Mouse (Mus musculus): ENCODE data around the gene Srrm4.

The Srrm4 gene

DNA sequence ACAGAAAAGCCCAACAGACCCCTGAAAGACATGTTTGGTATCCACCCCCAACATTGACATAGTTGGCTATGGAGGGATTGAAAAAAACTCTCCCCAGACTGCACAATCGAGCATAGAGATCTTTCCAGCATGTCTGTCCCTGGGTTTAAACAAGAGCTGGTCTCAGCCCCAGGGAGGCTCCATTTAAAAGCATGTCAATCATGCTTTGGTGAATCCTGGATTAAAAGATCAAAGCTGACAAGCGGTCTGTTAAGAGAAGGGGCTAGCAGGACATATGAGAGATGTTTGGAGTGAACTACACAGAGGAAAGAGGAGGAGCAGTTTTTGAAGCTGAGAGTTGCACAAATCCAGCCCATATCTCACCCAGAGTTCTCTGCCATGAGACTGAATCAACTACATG lies 38.5 kb downstream of the Srrm4 start:
- DNase-seq (ENCODE audit: low read depth, low spot score), result no peak

DNA sequence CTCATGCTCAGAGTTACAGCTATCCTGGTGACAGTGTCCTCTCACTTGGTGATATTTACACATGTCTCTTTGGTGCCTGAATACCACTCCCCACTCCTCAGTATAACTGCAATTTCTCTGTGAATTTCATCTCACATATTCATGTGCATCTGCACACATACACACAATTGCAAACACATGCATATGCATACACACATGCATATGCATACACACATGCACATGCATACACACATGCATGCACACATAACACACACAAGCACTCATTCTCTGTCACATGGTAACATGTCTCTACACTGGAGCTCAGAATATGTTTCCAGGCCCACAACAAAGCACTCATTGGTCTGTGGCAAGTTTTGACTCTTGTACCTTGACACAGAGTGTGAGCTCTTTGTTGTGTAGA lies 39.0 kb downstream of the Srrm4 start:
- no peak for DNase-seq (ENCODE audit: low read depth, low spot score)

DNA sequence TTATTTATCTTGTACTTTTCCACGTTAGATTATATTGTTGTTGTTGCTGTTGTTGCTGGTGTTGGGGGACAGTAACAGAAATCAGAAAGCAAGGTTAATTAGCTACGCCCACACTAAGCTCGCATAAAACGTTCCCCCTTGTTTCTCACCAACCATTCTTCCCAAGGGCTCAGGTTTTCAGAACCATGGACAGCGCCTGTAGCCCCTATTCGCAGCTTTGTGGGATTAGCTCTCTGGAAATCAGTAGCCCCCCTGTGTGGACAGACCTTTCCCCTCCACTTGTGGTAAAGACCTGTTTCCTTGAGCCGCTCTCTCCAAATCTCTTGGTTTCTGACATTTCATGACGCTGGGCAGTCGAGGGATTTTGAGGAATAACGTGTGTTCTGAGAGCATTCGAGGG lies 45.9 kb downstream of the Srrm4 start:
- DNase-seq (ENCODE audit: low read depth, low spot score), result no peak

DNA sequence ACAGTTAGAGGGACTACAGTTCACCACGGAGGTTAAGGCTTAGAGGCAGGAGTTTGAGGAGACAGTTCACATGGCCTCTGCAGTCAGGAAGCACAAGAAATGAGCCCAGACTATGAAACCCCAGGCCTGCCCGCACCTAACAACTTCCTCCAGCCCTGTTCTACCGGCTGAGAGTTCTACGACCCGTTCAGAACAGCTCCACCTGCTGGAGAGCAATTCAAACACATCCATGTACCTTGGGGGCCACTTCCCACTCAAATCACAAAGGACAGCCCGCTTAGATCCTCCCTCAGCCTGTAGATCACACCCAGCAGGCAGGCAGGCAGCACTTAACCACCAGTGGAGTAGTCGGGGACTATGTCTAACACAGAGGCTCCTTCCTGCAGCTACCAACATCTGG lies 49.3 kb downstream of the Srrm4 start:
- DNase-seq (ENCODE audit: low read depth, low spot score), result no peak

DNA sequence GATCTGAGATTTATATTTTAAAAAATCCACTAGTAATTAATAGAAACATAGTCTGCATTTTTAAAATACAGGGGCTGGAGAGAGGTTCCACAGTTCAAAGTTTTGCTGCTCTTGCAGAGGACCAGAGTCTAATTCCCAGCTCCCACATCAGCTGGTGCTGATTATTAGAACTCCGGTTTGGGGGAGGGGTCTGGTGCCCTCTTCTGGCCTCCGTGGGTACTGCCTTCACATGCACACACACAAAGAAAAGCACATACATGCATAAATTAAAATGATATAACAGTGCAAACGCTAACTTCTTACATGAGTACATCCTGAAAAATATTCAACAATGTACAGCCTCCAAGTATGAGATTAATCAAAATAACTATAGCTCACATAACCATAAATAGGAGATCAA lies 50.5 kb downstream of the Srrm4 start:
- no peak for DNase-seq (ENCODE audit: low read depth, low spot score)

DNA sequence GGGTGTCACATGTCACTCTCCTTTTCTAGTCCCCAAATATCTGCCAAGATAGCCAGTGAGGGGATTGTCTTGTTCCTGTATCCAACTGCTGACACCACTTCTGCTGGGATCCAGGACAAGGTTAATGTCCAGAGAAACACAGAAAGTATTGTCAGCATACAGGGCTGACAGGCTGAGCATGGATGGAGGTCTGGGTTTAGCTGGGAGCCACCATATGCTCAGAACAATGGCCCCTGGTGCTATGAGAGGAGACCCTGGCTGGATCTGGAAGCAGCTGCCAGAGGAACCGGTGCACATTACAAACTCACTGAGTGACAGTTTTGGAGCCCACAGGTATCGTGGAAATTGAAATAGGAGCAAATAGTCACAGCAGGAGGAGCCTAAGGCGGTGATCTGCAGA lies 52.3 kb downstream of the Srrm4 start:
- DNase-seq (ENCODE audit: low read depth, low spot score), result no peak

DNA sequence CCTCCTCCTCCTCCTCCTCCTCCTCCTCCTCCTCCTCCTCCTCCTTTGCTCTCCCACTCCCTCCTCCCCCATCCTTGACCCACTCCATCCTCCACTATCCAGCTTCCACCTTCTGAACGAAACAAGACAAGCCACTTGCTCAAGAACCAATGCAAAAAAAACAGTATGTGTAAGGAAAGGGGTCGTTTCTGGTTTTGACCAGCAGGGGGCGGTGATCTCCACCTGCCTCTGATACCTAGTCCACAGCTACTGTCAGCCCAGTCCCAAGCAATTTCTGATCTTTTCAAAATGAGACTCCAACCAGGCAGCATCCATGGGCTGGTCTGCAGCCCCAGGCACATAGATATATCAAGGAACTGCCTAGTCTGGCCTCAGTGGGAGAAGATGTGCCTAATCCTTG lies 53.1 kb downstream of the Srrm4 start:
- DNase-seq (ENCODE audit: low read depth, low spot score), result no peak

DNA sequence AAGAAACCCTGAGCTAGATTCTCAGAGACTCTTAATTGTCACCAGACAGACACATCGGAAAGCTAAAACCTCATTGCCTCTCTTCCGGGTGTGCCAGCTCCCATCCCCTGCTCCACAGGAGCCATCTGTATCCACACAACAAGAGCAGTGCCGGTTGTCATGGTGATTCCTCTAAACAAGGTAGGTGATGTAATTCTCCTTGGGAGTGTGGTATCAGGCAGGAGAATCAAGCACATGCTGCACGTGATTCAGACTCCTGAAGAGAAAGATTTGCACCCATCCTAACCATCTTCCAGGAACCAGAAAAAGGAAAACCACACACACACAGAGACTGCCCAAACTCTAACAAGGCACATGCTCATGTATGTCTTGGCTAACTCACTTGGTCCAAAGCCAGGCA lies 65.3 kb downstream of the Srrm4 start:
- DNase-seq (ENCODE audit: low read depth, low spot score), result no peak

DNA sequence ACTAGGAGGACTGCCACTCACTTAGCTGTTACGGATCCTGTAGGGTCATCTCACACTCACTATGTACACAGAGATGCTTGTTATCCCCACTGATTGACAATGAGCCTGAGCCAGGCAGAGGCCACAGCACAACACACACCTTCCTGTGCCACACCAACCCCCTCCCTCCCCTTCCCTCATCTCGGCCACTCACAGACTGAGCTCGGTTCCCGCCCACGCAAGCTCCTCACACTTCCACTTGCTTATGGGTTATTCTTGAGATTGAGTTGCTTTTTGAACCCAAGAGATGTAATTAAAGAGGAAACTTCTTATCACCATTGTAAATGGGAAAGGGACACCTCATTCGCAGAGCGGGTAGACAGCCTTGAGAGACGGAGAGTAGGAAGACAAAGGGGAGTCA lies 66.3 kb downstream of the Srrm4 start:
- DNase-seq (ENCODE audit: low read depth, low spot score), result no peak

DNA sequence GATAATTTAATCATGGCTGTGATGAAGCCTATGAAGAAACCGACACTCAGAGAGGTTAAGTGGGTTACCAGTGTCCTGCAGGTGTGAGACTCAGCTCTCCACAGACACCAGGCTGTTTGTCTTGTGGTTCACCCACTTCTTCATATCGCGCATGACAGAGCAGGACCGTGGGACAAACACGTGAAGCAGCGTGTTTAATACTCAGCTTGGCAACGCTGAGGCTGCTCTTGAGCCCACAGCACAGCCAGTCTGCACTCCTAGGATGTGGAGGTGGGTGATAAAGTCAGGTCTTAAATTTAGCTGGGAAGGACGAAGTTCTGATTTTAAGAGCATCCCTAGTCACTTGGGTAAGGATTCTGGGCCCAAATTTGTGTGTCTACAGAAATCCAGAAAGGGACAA lies 68.1 kb downstream of the Srrm4 start:
- no peak for DNase-seq (ENCODE audit: low read depth, low spot score)

DNA sequence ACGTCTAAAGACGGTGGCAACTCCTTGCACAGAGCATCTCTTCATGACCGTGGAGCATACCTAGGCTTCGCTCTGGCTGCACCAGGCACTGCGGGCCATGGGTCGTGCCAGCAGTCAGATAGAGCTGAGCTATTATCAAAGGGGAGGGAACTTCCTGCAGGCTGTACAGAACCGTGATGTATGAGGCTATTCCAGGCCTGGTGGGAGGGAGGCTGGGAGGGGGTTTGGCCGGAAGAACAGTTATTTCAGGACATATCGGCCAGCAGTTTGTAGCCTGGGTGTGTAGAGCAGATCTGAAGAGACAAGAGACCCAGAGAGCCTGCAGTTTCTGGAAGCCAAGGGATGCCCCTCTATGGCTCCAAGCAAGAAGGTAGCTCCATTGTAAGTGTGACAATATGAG lies 68.5 kb downstream of the Srrm4 start:
- DNase-seq (ENCODE audit: low read depth, low spot score), result no peak

DNA sequence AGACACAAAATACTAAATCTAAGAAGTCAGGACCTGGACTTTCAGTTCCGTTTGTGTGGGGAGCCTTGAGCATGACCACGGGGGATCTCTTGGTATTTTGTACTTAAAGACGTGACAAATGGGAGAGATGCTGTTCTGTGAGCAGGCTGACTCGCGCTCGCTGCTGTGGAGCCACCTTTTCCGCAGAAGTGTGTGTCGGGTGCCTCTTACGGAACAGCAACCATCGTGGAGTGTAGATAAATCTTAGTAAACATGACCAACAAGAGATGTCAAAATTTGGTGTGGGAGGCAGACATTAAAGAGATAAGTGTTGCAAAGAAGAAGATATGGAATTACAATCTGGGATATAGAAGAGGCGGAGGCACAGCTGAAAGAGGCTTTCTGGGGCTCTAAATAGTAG lies 69.3 kb downstream of the Srrm4 start:
- DNase-seq (ENCODE audit: low read depth, low spot score), result no peak

DNA sequence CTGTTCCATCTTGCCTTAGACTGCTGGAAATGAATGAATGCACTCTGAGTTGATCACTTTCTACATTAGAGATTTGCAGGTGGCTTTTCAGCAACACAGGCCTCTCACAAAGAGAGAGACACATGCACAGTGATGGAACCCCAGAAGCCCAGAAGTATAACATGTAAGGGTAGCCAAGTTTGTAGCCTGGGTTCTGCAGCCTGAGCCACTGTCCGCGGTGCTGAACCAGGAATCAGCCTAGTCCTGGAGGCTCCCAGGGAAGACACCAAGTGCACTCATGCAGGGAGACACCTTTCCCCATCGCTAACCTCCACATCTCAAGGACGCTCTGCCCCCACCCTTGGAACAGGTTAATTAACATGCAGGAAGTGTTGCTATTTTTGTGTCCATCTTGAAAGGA lies 73.6 kb downstream of the Srrm4 start:
- no peak for DNase-seq (ENCODE audit: low read depth, low spot score)

DNA sequence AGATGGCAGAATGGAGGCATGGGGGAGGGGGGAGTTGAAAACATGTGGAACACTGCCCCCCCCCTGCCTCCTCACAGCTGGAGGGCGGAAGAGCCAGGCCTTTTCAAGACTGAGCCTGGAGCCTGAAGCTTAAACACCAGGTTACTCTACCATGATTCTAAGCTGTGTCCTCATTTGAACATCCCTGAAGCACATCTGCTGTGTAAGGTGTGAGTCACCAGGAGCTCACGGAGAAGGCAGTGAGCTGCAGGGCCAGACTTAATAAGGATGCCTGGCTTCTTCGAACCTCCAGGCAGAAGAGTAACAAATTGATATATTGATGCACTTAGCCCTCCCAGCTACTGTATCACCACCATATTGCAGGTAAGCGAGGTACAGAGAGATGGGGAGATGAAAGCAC lies 79.5 kb downstream of the Srrm4 start:
- DNase-seq (ENCODE audit: low read depth, low spot score), result no peak

DNA sequence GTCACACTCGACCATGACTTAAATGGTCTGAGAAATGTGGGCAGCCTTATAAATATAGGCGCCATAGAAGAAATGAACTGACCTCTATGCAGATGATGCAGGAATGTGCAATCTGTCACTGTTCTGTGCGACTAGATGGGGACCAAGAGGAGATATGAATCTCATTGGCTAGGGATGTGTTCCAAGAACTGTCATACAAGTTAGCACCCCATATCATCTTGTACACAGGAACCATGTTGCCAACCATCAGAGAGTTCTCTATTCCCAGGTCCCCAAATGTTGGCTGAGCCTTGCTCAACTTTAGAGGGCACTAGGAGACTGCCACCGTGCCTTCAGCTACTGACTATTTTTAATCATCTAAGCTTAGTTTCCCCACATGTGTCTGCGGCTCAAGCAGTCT lies 81.4 kb downstream of the Srrm4 start:
- no peak for DNase-seq (ENCODE audit: low read depth, low spot score)

DNA sequence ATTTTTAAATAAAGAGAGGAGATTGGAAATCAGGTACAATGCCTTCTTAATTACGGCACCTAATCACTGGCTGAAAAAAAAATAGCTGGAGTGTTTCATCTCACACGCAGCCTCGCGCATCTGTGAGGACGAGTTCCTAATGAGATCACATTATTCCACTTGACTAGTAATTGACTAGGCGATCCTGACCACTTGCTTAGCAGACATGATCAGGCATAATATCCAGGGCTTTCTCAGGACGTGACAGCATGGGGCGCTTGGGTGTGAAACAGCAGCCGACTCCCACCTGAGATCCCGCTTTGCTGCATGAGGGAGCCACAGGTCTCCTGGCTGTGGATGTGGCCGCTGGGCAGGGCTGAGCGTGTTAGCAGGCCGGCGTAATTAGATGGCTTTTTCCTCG lies 90.3 kb downstream of the Srrm4 start:
- peak; percentile 31 for DNase-seq (ENCODE audit: low read depth, low spot score)

DNA sequence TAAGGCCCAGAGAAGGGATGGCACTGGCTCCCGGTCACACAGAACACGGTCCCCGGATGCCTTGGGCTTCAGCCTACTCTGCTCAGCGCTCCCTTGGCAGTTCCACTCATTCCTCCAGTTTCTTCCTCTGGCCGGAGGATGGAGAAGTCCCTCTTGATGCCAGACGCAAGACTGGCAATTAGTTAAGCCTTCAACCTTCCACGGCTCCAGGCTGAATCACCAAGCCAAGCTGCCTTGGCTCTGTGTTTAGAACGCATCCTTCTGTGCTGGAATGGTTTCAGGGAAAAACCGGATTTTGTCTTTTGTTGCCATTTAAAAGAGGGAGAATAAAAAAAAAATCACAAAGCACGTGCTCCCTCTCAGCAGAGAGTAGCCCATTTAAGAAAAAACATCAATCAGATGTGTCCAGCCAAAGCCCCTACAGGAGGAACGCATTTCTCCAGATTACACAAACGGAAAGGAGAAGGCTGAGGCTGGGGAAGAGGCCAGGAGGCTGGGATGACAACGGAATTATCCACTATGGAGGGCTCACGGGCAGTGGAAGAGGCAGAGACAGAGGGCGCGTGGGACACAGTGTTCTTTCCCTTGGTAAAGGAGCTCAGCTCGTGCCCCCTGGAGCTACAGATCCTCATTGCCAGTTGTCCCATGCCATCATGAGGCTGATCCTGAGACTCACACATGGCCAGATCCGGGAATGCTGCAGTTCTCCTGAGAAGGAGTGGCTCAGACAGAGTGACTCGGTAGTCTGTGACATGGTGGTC lies 92.6 kb downstream of the Srrm4 start:
- no peak for DNase-seq (ENCODE audit: low read depth, low spot score)

DNA sequence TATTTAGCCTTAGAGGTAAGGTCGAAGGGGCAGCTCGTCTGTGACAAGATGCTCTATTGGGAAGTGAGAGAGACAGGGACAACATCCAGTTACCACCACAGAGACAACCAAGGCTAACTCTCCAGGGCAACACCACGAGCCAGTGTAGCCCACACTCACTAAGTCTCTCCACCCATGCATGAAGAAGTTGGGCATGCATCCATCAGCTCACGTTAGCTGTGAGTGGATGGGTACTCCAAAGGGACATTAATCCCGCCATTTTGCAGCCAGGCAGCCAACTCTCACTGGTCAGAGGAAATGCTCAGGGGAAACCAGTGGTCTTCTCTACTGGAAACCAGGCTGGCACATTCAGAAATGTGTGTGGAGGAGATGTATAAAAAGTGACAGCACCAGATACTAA lies 93.8 kb downstream of the Srrm4 start:
- DNase-seq (ENCODE audit: low read depth, low spot score), result peak; percentile 32

DNA sequence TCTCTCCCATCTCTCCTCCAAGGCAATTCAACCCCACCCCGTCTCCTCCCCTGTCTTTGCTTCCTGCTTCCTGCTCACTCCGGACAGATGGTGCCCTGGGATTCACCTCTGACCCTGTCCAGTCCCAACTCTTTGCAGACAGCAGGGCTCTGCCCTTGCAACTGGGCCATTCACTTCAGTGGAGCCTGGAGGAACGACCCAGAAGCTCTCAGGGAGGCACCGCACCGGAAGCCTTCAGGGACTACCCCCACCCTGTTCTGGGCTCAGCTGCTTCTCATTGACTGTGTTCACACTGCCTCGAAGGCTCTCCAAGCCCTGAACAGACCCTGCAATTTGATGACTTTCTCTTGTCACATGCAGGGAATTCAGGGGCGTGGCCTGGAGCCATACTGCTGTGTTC lies 94.4 kb downstream of the Srrm4 start:
- no peak for DNase-seq (ENCODE audit: low read depth, low spot score)

DNA sequence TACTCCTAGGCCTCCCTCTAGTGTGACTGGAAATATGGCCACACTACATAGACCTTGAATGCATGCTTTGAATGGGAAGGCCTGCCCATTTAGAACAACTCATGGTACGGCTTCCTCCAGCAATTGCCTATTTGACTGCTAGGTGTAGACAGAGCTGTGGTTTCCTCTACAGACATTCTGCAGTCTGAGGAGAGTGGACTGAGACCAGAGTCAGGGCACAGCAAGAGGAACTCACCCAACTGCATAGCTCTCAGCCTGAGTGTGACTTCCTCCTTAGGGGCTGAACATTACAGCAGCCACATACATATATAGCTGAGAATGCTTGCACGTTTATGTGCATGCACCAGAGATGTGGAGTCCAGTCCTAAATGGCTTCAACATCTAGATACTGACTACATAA lies 94.9 kb downstream of the Srrm4 start:
- DNase-seq (ENCODE audit: low read depth, low spot score), result no peak

DNA sequence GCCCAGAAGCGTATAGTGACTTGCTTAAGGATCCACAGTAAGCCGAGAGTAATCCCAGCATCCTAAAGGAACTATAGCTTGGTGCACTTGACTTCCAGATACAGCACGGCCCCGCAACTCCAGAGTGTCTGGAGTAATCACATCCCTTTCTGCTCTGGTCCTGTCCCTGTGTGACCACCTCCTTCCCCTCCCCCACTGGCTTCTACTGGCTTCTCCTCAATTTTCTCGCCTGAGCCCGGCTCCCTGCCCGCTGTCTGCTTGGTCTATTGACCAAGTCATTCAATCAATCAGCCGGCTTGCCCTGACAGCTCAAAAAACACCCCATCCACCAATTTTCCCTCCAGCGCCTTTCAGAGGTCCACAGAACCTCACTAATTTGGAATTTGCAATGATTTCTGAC lies 96.2 kb downstream of the Srrm4 start:
- DNase-seq (ENCODE audit: low read depth, low spot score), result no peak

DNA sequence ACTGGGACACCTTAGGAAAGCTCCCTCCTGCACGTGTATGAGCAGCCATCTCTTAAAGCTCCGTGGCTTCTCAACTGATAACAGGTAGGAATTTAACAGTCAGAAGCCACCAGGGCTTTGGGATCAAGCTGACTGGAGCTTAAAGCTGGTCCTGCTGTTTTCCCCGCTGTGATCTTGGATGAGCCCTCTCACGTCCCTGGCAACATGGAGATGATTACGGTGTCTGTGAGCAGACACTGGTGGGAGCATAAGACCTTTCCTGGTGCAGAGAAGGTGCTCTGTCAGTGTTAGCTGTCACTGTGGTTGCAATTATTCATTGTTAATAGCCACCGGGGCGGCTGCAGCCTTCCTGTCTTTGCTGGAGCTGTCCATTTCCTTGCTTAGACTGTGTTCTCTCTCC lies 97.2 kb downstream of the Srrm4 start:
- no peak for DNase-seq (ENCODE audit: low read depth, low spot score)

DNA sequence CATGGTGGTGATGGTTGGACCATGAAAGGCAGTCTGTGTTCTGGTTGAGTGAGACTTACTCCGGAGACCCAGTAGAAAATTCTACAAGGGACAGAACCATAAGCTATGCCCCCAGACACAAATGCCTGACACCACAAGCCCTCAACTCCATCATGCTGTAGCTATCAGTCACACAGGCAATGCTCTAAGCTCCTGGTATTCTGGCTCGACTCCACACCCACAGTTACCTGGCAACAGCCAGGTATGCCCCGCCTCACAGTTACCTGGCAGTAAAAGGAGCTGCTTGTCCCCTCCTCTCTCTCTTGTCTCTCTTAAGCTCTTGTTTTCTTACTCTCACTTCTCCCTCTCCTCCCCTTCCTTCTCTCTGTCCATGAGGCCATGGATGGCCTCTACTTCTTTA lies 98.9 kb downstream of the Srrm4 start:
- DNase-seq (ENCODE audit: low read depth, low spot score), result no peak

DNA sequence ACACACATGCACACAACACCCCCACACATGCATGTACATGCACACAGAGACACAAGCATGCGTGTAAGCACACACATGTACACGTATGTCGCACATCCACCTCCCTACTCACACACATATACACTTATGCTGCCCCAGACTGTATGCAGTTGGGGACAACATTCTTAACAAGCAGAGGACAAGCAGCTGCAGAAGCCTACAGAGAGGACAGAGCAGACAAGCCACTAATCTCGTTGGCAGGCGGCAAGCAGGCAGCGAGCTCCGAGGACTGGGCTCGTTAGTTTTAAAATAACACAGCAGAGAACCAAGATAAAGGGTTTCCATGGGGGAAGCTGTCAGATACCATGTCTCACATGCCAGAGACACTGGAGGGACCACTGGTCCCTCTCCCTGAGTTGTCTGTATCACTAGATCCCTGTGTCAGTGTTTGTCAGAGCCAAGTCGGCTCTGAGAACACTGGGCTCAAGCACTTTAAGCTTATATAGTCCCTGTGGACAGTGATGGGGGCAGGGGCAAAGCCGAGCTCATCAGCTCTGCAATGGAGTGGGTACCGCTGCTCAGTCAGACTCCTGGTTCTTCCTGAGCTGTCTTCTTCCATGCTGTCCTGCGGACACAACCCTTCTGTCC lies 99.7 kb downstream of the Srrm4 start:
- no peak for DNase-seq (ENCODE audit: low read depth, low spot score)

All from retina, postnatal 7 days (tissue).